8 mouse cellular contexts compared by ENCODE assay signal in genomic region chr10:127620406-127621190, GRCm38 (mm10). TPM values are rescaled to one million over a fixed set of nuclear protein-coding genes. Genes with fewer than 3 reads are reported as not detected.
DNase-seq lines count a peak whose midpoint lies in the region; ATAC-seq and TF ChIP-seq lines count a peak whose summit lies in the region.

Lrp1 (minus strand) TSS chr10:127621148.

- peak within 1 kb of the TSS; percentile 95 for H3K27ac ChIP-seq in cortical plate, adult 2 months (ENCODE audit: insufficient read depth, low read length)
- peak within 1 kb of the TSS; percentile 92 for H3K27ac ChIP-seq in intestine, postnatal 0 days (ENCODE audit: low read depth, low read length)
- H3K27ac ChIP-seq in liver, adult 2 months (replicated peaks; ENCODE audit: insufficient read depth, low read depth, low read length) = peak within 1 kb of the TSS; percentile 100
- H3K27ac ChIP-seq in neural tube, embryonic 15.5 days (replicated peaks) = peak within 1 kb of the TSS; percentile 90

- peaks cover 20% of the 10 kb centered on the region; the same call in 1 of the 2 replicates for H3K79me2 ChIP-seq in liver, adult 2 months (ENCODE audit: control insufficient read depth, insufficient read depth, low read length)

- no peak for TF ChIP-seq POLR2A in cortical plate, adult 2 months (IDR thresholded peaks at IDR 0.05; ENCODE audit: extremely low read depth, insufficient read depth, low read length)
- TF ChIP-seq POLR2A in liver, adult 2 months (IDR thresholded peaks at IDR 0.05; ENCODE audit: extremely low read depth, insufficient read depth, low read length) = peak; percentile 56; the same call in 1 of the 2 replicates

- H3K27me3 ChIP-seq in E14TG2a.4 (ENCODE audit: insufficient read depth, low read length) = peaks cover 23% of the 10 kb centered on the region
- H3K27me3 ChIP-seq in intestine, postnatal 0 days (replicated peaks; ENCODE audit: control insufficient read depth, insufficient read depth, low read length) = no peaks in the 10 kb centered on the region
- H3K27me3 ChIP-seq in liver, adult 2 months (ENCODE audit: control insufficient read depth, insufficient read depth, low read length) = no peaks in the 10 kb centered on the region
- H3K27me3 ChIP-seq in neural tube, embryonic 15.5 days (replicated peaks) = no peaks in the 10 kb centered on the region

- peaks cover 59% of the 10 kb centered on the region for H3K4me1 ChIP-seq in E14TG2a.4 (replicated peaks; ENCODE audit: low read depth, low read length)
- H3K4me1 ChIP-seq in cortical plate, adult 2 months (ENCODE audit: control insufficient read depth, insufficient read depth, low read length) = peaks cover 11% of the 10 kb centered on the region; the same call in 1 of the 2 replicates
- H3K4me1 ChIP-seq in intestine, postnatal 0 days (replicated peaks; ENCODE audit: control insufficient read depth, insufficient read depth, low read length) = peaks cover 9% of the 10 kb centered on the region; the same call in 1 of the 2 replicates
- H3K4me1 ChIP-seq in liver, adult 2 months (ENCODE audit: control insufficient read depth, insufficient read depth, low read length) = peaks cover 16% of the 10 kb centered on the region
- H3K4me1 ChIP-seq in neural tube, embryonic 15.5 days = peaks cover 54% of the 10 kb centered on the region

- H3K9me3 ChIP-seq in E14TG2a.4 (ENCODE audit: low read length) = no peaks in the 10 kb centered on the region; the same call in 1 of the 2 replicates
- H3K9me3 ChIP-seq in intestine, postnatal 0 days (ENCODE audit: control insufficient read depth) = no peaks in the 10 kb centered on the region
- no peaks in the 10 kb centered on the region for H3K9me3 ChIP-seq in neural tube, embryonic 15.5 days (replicated peaks)

- H3K9ac ChIP-seq in intestine, postnatal 0 days (ENCODE audit: low read depth, low read length) = peak within 1 kb of the TSS; percentile 64
- H3K9ac ChIP-seq in liver, adult 2 months (ENCODE audit: low read depth, low read length) = peak within 1 kb of the TSS; percentile 97
- peak within 1 kb of the TSS; percentile 94 for H3K9ac ChIP-seq in neural tube, embryonic 15.5 days (replicated peaks)

- H3K4me3 ChIP-seq in E14TG2a.4 (replicated peaks; ENCODE audit: low read length) = peak within 1 kb of the TSS; percentile 96
- H3K4me3 ChIP-seq in cortical plate, adult 2 months (ENCODE audit: insufficient read depth, low read length) = peak within 1 kb of the TSS; percentile 73
- peak within 1 kb of the TSS; percentile 63 for H3K4me3 ChIP-seq in intestine, postnatal 0 days (ENCODE audit: low read depth, low read length)
- H3K4me3 ChIP-seq in liver, adult 2 months (ENCODE audit: insufficient read depth, low read depth, low read length) = peak within 1 kb of the TSS; percentile 80
- H3K4me3 ChIP-seq in neural tube, embryonic 15.5 days (replicated peaks) = peak within 1 kb of the TSS; percentile 72

- DNase-seq in 3134 (ENCODE audit: extremely low read depth, insufficient read length, low spot score) = peak; percentile 54
- DNase-seq in gastrocnemius, postnatal 4 days (ENCODE audit: low spot score in 2 of 2) = peak; percentile 47
- DNase-seq in liver, adult 2 months (ENCODE audit: extremely low read depth, low read depth, low spot score) = no peak
- DNase-seq in frontal cortex, postnatal 25 days (ENCODE audit: low spot score in 2 of 2) = no peak

- WGBS in intestine, postnatal 0 days = 0% methylated on average over 24 of the region's 32 CpGs
- WGBS in liver, adult 2 months = 3% methylated on average over 23 of the region's 32 CpGs
- 0% methylated on average over 24 of the region's 32 CpGs for WGBS in neural tube, embryonic 15.5 days

- H3K36me3 ChIP-seq in E14TG2a.4 (ENCODE audit: insufficient read depth, low read length) = peaks cover 7% of the 10 kb centered on the region
- 0 out of 2 replicates have a peak, but pooled peaks cover 8% of the 10 kb centered on the region for H3K36me3 ChIP-seq in intestine, postnatal 0 days (ENCODE audit: control insufficient read depth, insufficient read depth)
- H3K36me3 ChIP-seq in liver, adult 2 months (ENCODE audit: control insufficient read depth, insufficient read depth, low read length) = no peaks in the 10 kb centered on the region
- H3K36me3 ChIP-seq in neural tube, embryonic 15.5 days = no peaks in the 10 kb centered on the region

- TF ChIP-seq CTCF in E14TG2a.4 (conservative IDR thresholded peaks at IDR 0.05; ENCODE audit: low read length) = no peak
- no peak for TF ChIP-seq CTCF in cortical plate, adult 2 months (IDR thresholded peaks at IDR 0.05; ENCODE audit: extremely low read depth, insufficient read depth, low read length)
- peak; percentile 6; the same call in 1 of the 2 replicates for TF ChIP-seq CTCF in intestine, postnatal 0 days (IDR thresholded peaks at IDR 0.05; ENCODE audit: low read depth)
- no peak for TF ChIP-seq CTCF in liver, adult 2 months (IDR thresholded peaks at IDR 0.05; ENCODE audit: low read depth, low read length)

- ATAC-seq in intestine, postnatal 0 days = no peak
- ATAC-seq in neural tube, embryonic 15.5 days (ENCODE audit: low FRiP score) = peak; percentile 80

- H3K4me2 ChIP-seq in intestine, postnatal 0 days (replicated peaks; ENCODE audit: low read depth) = peak within 1 kb of the TSS; percentile 94
- H3K4me2 ChIP-seq in neural tube, embryonic 15.5 days = peak within 1 kb of the TSS; percentile 98

RNA-seq across cellular contexts. Expression of gene Lrp1, which starts in this region (rescaled TPM):
- 294 and 309 TPM in 2 replicates for polyA plus RNA-seq in cortical plate, adult 2 months (2012; rRNA removed)
- total RNA-seq in gastrocnemius, postnatal 4 days (2021) = 100 to 1,000 TPM; 184 to 193 TPM
- 28.9 and 33.4 TPM in 2 replicates for polyA plus RNA-seq in intestine, postnatal 0 days (2015; fragmentation: Nextera tagmentation; extraction: Ambion mirVana)
- 193 and 278 TPM in 2 replicates for total RNA-seq in liver, adult 2 months (2014; rRNA removed)
- polyA plus RNA-seq in liver, adult 2 months (2012; rRNA removed) = 354 and 373 TPM in 2 replicates
- polyA plus RNA-seq in neural tube, embryonic 15.5 days (2015; fragmentation: Nextera tagmentation; extraction: Ambion mirVana) = 102 and 108 TPM in 2 replicates

Comparison
In these comparisons a context has a peak if more than half of its experiments do, and no peak if none do; other contexts are left out.
1. DNase-seq: peak in 3134 (single experiment) and gastrocnemius, postnatal 4 days (2 of 2); none in liver, adult 2 months (single experiment) and frontal cortex, postnatal 25 days (0 of 2).
2. Peak in every context shown above with its lines, with median percentiles within 50 percentile points of each other: H3K4me3 ChIP-seq, H3K27ac ChIP-seq and H3K9ac ChIP-seq.